In the genomic region with DNA sequence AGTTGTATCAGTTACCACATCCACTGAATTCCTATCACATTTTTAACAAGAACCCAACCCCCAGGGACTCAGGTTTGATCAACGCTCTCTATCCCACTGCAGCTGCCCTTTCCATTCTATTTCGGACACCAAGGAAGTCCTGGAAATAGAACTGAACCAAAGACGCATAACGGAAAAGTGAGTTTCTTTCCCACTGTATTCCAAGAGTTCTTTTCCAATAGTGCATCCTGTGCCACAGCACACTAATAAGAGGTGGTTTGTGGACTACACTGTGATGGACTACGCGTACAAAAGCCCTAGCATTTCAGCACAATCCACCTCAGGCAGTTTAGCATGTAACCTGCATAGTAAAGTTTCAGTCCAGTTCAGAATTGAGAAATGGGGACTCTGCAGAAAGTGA, we compare ENCODE assay signal across 8 mouse cellular contexts. TPM values are rescaled to one million over a fixed set of nuclear protein-coding genes. Genes with fewer than 3 reads are reported as not detected.
DNase-seq lines count a peak whose midpoint lies in the region; ATAC-seq and TF ChIP-seq lines count a peak whose summit lies in the region.

No protein-coding gene starts in this region.

- no peaks in the 10 kb centered on the region for H3K27me3 ChIP-seq in embryonic facial prominence, embryonic 13.5 days
- no peaks in the 10 kb centered on the region for H3K27me3 ChIP-seq in hindbrain, embryonic 16.5 days (replicated peaks; ENCODE audit: control insufficient read depth, insufficient read depth, low read length)
- H3K27me3 ChIP-seq in midbrain, embryonic 11.5 days (ENCODE audit: control insufficient read depth, insufficient read depth, low read length): no peaks in the 10 kb centered on the region

- H3K9ac ChIP-seq in embryonic facial prominence, embryonic 13.5 days: peak overlapping the region; percentile 97
- peak overlapping the region; percentile 99 for H3K9ac ChIP-seq in hindbrain, embryonic 16.5 days (ENCODE audit: low read depth, low read length)
- H3K9ac ChIP-seq in midbrain, embryonic 11.5 days (ENCODE audit: low read length): peak overlapping the region; percentile 98

- peak overlapping the region; percentile 70 for H3K4me2 ChIP-seq in embryonic facial prominence, embryonic 13.5 days
- H3K4me2 ChIP-seq in hindbrain, embryonic 16.5 days (ENCODE audit: low read length): peak overlapping the region; percentile 85
- peak overlapping the region; percentile 75 for H3K4me2 ChIP-seq in midbrain, embryonic 11.5 days

- no peak for DNase-seq in left cerebral cortex, adult 2 months (ENCODE audit: extremely low spot score in 1 of 2, low spot score in 2 of 2)
- no peak for DNase-seq in left cerebral cortex, postnatal 14 days (ENCODE audit: low spot score in 2 of 2)
- DNase-seq in midbrain, embryonic 11.5 days (ENCODE audit: low spot score, missing footprints): no peak
- DNase-seq in layer of hippocampus, postnatal 14 days (ENCODE audit: low spot score in 2 of 2): no peak
- no peak for DNase-seq in ovary, postnatal 14 days (ENCODE audit: low spot score)
- no peak for DNase-seq in gastrocnemius, postnatal 14 days

- intact Hi-C loops in left cerebral cortex, adult 2 months (cut with DNase I): loop anchor here (2.0 to 10.0 kb wide), 3 partner anchors 66 to 637 kb away; no protein-coding TSS in a partner anchor
- intact Hi-C loops in left cerebral cortex, postnatal 14 days (cut with DNase I): no loop called here
- intact Hi-C loops in gastrocnemius, postnatal 14 days (cut with DNase I; ENCODE audit: low total_unique reads): no loop called here

- H3K36me3 ChIP-seq in embryonic facial prominence, embryonic 13.5 days: no peaks in the 10 kb centered on the region
- no peaks in the 10 kb centered on the region for H3K36me3 ChIP-seq in hindbrain, embryonic 16.5 days (ENCODE audit: control insufficient read depth, insufficient read depth, low read length)
- no peaks in the 10 kb centered on the region for H3K36me3 ChIP-seq in midbrain, embryonic 11.5 days (ENCODE audit: control insufficient read depth, insufficient read depth, low read length)

- no peaks in the 10 kb centered on the region for H3K9me3 ChIP-seq in embryonic facial prominence, embryonic 13.5 days
- no peaks in the 10 kb centered on the region for H3K9me3 ChIP-seq in hindbrain, embryonic 16.5 days (ENCODE audit: control insufficient read depth, low read length)
- H3K9me3 ChIP-seq in midbrain, embryonic 11.5 days (ENCODE audit: control insufficient read depth, low read length): no peaks in the 10 kb centered on the region

- no peak for ATAC-seq in embryonic facial prominence, embryonic 13.5 days (ENCODE audit: insufficient number of reproducible peaks, insufficient read depth, low FRiP score, low TSS enrichment, low read depth)
- no peak for ATAC-seq in hindbrain, embryonic 16.5 days
- ATAC-seq in midbrain, embryonic 11.5 days (ENCODE audit: low FRiP score): no peak

- peaks cover 9% of the 10 kb centered on the region for H3K4me1 ChIP-seq in embryonic facial prominence, embryonic 13.5 days
- H3K4me1 ChIP-seq in hindbrain, embryonic 16.5 days (ENCODE audit: control insufficient read depth, insufficient read depth, low read depth, low read length): no peaks in the 10 kb centered on the region
- H3K4me1 ChIP-seq in midbrain, embryonic 11.5 days (ENCODE audit: control insufficient read depth, insufficient read depth, low read length): peaks cover 4% of the 10 kb centered on the region; the same call in 1 of the 2 replicates

- TF ChIP-seq CTCF in left cerebral cortex, adult 2 months (IDR thresholded peaks at IDR 0.05): no peak

- H3K27ac ChIP-seq in left cerebral cortex, adult 2 months: peak overlapping the region; percentile 98
- H3K27ac ChIP-seq in embryonic facial prominence, embryonic 13.5 days: peak overlapping the region; percentile 98
- H3K27ac ChIP-seq in hindbrain, embryonic 16.5 days (ENCODE audit: low read depth, low read length): peak overlapping the region; percentile 99; the same call in 1 of the 2 replicates
- H3K27ac ChIP-seq in midbrain, embryonic 11.5 days (ENCODE audit: low read depth, low read length): no peak overlapping the region

- H3K4me3 ChIP-seq in left cerebral cortex, adult 2 months: peak overlapping the region; percentile 90
- peak overlapping the region; percentile 74 for H3K4me3 ChIP-seq in embryonic facial prominence, embryonic 13.5 days
- peak overlapping the region; percentile 89 for H3K4me3 ChIP-seq in hindbrain, embryonic 16.5 days (ENCODE audit: low read length)
- peak overlapping the region; percentile 81 for H3K4me3 ChIP-seq in midbrain, embryonic 11.5 days (ENCODE audit: low read depth, low read length)

- WGBS in embryonic facial prominence, embryonic 13.5 days: 50% methylated on average over 6 of the region's 6 CpGs
- WGBS in hindbrain, embryonic 16.5 days: 58% methylated on average over 6 of the region's 6 CpGs
- WGBS in midbrain, embryonic 11.5 days: 66% methylated on average over 6 of the region's 6 CpGs

RNA-seq across cellular contexts. Expression of a gene that starts 1.2 kb away (rescaled TPM):
- 10 to 100 TPM; 26.8 to 26.9 TPM for total RNA-seq in left cerebral cortex, adult 2 months (2021)
- total RNA-seq in left cerebral cortex, postnatal 14 days (2021): 10 to 100 TPM; 26.8 to 33.3 TPM
- polyA plus RNA-seq in embryonic facial prominence, embryonic 13.5 days (2015; fragmentation: Nextera tagmentation; extraction: Ambion mirVana): 11.8 and 13.4 TPM in 2 replicates
- polyA plus RNA-seq in hindbrain, embryonic 16.5 days (2015; fragmentation: Nextera tagmentation; extraction: Ambion mirVana): 7.5 and 9.0 TPM in 2 replicates
- 9.4 and 9.9 TPM in 2 replicates for polyA plus RNA-seq in midbrain, embryonic 11.5 days (2014; fragmentation: Nextera tagmentation; extraction: Ambion mirVana)
- total RNA-seq in layer of hippocampus, postnatal 14 days (2021): 10 to 100 TPM; 22.0 to 24.1 TPM
- total RNA-seq in gastrocnemius, postnatal 14 days (2021): 1 to 10 TPM; 7.3 to 7.6 TPM
